Mouse (Mus musculus) neural tube, embryonic 10.5 days (tissue): ENCODE measurements at regions not wholly inside any gene's neighbourhood (a gene's known extent, or its start where the extent isn't known, plus 50 kb on each side); places are given as distances from the start of the nearest gene placed in this dataset.

ENCODE experiments used
- DNase-seq: peaks from one replicate; pipeline ENCODE4 v3.0.0-alpha.2; 2017; ENCODE audit warnings: low spot score; ENCODE audit errors: extremely low spot score

- no peak for DNase-seq
These were observed 179.3 kb upstream of the BC052040 start for GRCm38 (mm10) chr2:115402246-115402645.

DNA sequence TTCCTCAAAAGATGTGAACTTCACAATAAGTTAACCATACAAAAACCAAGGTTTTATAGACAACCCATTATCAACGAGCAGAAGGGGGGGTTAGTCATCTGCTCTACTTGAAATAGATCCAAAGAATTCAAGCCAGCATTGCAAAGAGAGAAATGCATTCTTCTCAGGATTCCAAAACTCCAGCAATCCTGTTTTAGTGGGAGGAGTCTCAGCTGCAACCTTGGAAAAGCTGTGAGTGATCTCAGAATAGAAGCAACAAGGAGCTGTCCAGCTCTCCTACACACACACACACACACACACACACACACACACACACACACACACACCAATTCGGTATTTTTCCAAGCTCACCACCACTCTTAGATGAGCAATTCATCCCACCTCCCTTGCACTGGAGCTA, 149.0 kb upstream of the BC052040 start:
- no peak for DNase-seq

GRCm38 (mm10) chr2:115441100-115441499, 140.4 kb upstream of the BC052040 start:
- no peak for DNase-seq

DNA sequence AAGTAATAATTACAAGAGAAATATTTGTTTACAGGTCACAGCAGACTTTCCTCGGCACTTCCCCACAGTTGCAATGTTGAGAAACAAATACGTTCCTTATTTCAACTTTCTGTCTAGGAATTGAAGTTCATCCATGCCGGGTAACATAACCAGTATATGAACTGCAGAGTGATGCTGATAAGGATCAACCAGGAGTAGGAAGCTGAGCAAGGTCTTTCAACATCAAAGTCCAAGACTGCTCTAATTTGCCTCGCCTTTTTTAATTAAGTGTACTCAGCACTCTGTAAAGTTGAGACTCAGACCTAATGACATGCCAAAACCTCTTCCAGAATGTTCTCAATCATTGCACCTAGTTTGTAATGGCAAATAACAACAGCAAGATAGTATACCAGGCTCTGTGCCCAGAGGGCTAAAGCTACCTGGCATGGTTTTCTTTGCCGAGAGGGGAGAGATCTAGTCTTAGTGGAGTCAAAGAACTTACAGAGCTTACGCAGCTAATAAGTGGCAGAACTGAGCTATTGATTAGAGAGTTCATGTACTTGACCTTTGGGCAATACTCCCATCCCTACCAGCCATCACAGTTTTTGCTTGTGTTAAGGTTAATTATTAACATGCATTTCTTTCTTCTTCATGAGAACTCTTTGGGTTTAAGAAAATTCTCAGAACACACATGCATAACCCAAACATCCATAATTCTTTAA, 131.6 kb upstream of the BC052040 start:
- DNase-seq, result no peak

DNA sequence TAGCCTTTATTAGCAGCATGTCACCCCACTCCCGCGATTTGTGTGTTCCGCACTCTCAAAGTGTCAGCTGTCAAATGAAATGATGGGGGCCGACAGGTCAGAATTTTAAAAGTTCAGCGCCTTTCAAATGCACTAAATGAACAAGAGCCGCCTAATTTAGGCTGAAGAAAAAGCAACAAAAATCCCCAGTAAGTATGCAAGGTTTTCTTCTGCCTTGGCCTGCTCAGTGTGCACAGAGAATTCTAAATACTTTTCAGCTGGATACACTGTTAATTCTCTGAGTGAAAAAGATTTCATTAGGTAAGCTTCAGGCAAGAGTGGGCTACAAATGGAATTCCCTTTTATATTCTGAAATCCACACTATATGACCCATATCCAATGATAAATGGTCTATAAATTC, 125.9 kb upstream of the BC052040 start:
- DNase-seq, result no peak

DNA sequence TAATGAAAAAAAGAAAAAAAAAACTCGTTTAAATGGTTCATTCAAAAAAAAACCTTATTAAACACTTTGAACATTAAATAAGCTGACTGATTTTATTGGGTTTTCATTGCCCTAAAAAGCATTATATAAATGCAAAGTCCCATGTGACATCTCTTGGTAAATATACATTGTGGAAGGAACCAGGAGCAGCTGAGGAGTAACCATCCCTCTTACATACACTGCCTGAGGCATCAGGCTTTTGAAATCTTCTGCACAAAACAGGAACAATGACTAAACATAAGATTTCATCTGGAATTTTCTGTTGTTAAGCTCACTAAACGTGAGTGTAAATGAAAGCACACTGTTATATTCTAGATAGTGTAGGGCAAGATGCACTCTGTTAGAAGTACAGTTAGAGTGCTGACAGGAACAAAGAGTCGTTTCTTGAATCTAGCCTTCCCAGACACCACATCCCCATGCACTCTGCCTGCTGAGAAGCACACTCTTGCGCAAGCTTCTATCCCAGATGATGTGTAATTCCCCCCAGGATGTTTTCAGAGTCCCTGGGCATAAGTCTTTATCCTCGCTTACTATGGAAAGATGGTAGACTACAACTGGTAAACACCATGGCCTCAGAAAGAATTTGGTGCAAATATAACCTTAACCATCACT, 125.0 kb upstream of the BC052040 start:
- DNase-seq, result no peak

- DNase-seq, result no peak
These were observed 121.3 kb upstream of the BC052040 start for GRCm38 (mm10) chr2:115460028-115460881.

- no peak for DNase-seq
These were observed 120.7 kb upstream of the BC052040 start for GRCm38 (mm10) chr2:115460882-115461151.

DNA sequence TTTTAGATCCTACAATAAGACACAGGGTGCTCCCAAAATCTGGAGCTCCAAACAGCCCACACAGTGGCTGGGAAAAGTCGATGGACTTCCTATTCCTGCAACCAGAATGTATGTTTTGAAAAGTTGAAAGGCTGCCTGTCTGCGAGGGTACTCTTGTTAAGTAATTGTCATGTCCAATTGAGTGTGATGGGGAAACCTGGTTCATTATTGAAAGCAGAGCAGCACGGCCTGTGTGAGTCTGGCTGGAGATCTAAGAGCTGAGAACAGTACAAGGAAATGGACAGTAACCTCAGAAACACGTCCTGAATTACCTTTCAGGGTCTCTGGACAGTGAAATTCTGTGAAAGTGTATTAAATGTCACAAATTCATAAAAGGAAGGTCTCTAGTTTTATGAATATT, 115.3 kb upstream of the BC052040 start:
- no peak for DNase-seq

GRCm38 (mm10) chr2:115467107-115467745, 114.3 kb upstream of the BC052040 start:
- no peak for DNase-seq

- DNase-seq, result no peak
These were observed 113.6 kb upstream of the BC052040 start for GRCm38 (mm10) chr2:115467936-115468335.

DNA sequence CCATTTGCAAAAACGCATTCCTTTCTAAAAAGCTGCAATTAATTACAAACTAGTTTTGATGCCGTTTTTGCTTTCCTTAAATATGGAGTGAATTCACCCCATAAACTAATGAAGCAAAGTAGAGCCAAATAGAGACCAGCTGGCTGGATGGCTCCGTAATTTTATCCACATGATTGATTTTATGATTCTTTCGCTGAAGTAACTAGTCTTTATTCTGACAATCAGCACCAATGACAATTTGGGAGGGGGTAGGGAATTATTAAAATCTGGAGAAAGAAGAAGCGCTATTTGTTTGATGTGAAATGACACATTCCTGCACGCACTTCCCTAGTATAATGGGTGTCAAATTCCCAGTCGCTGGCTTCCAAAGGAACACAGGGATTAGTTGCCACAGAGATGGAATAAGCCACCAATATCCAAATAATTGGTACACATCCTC, 113.0 kb upstream of the BC052040 start:
- no peak for DNase-seq

- no peak for DNase-seq
These were observed 112.2 kb upstream of the BC052040 start for GRCm38 (mm10) chr2:115469165-115469821.

DNA sequence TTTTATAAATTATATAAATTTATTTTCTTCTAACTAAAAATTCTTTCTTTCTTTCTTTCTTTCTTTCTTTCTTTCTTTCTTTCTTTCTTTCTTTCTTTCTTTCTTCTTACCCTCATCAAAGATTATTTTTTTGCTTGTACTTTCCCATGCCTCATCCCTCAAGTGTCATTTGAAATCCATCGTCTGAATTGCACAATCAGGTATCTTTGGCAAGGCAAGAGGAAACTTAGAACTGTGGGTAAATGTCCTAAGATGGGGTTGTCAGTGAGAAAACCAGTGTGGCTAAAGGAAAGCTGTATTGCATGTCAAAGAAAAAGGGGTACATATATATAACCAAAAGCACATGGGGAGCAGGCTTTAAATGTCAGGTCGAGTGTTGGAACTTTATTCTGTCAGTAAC, 109.1 kb upstream of the BC052040 start:
- no peak for DNase-seq

GRCm38 (mm10) chr2:115483418-115484288, 97.9 kb upstream of the BC052040 start:
- peak; percentile 39 for DNase-seq

DNA sequence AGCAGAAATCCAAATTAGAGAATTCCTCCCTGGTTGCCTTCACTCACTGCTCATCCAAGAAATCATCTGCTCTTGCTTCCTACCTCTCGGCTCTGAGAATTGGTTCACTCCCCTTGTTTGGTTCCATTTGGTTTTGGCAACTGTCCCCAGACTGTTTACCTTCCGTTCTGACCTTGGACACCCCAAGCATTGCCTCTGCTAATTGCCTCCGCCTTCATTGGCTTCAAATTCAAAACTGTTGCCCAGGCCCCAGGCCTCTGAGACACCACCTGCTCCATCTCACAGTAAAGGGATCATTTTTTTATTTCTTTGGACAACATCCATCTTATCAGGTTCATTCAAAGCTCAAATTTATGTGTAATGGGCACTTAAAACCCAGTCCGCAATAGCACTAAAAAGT, 93.1 kb upstream of the BC052040 start:
- no peak for DNase-seq

DNA sequence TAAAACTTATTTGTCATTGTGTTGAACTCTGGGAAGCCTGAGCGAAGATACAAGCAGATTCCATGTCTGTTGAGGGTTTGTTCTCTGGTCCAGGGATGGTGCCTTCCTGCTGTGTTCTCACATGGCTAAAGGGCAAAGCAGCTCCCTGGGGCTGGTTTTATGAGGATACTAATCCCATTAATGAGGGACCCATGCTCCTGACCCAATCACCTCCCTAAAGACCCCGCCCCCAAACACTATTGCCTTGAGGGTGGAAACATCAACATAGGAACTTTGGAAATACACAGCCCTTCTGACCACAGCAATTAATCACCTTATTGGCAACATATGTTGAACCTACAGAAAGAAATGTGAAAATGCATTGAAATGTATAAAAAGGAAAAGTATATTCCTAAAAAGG, 88.5 kb upstream of the BC052040 start:
- no peak for DNase-seq

DNA sequence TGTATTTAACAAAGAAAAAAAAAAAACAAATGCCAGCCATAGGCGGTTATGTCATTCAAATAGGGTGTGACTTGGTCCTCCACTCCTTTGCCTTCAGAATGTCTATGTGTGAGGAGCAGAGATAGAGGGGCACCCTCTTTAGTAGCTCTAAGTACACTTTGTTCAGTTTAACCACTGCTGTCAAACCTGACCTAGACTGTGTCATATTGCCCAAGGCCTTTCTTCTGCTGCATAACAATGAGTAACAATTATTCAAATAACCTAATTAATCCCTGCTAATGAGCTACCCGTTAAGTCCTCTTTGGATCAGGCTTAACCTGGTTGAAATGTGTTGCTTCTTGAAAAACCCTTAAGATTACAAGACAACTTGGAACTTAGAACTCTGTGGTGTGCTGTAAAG, 81.6 kb upstream of the BC052040 start:
- DNase-seq, result no peak

- DNase-seq, result no peak
These were observed 72.0 kb upstream of the BC052040 start for GRCm38 (mm10) chr2:115509527-115509926.

DNA sequence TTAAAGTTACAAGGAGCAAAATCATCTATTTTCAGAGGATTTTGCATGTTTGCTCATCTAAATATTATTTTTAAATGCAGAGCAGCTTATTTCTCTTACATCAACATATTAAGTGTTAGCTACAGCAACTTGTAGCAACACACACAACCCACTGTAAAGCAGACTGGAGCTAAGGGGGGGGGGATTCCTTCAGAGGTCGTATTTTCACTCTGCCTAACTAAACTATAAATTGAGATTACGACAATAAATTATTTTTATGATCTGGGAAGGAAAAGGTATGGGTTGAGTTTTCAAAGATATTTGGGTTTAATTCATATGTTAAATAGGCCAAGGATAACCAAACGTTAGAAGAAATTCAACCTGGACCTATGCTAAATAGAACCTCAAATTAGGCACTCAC, 70.4 kb upstream of the BC052040 start:
- DNase-seq, result no peak
